Mouse (Mus musculus) heart, embryonic 14.5 days (tissue): Measurements from ENCODE around the gene Rab5b. TPM values are rescaled to one million over a fixed set of nuclear protein-coding genes. Genes with fewer than 3 reads are reported as not detected.
"Not testable (repeated sequence)": the region's sequence is repeated elsewhere in the genome, so short reads cannot be mapped to it uniquely, and the experiment has no call there.

Experiments
- ATAC-seq: fragments of 200-750 bp; cut with Nextera tagmentation; 2 replicates; pipeline ENCODE4 v1.8.0; 2017; ENCODE audit warnings: low read depth, moderate TSS enrichment; ENCODE audit not compliant: insufficient number of reproducible peaks, insufficient read depth, low FRiP score
- H3K27ac ChIP-seq, 2 experiments: fragments of 200-500 bp in 1 of 2; fragments of 300-500 bp in 1 of 2; sonication (generic) in 1 of 2; replicated peaks in 1 of 2; 2 replicates each; pipeline ENCODE4 v1.5.1; 2012 to 2014; ENCODE audit warnings: low read depth in 2 of 2, low read length in 2 of 2, control low read depth in 1 of 2, mild to moderate bottlenecking in 1 of 2, mixed read lengths in 1 of 2; ENCODE audit not compliant: control insufficient read depth in 1 of 2, insufficient read depth in 1 of 2
- H3K27me3 ChIP-seq: fragments of 300-500 bp; sonication (generic); 2 replicates; pipeline ENCODE4 v1.6.1; 2014; ENCODE audit warnings: mild to moderate bottlenecking, low read length, control low read depth; ENCODE audit not compliant: control insufficient read depth, insufficient read depth
- H3K36me3 ChIP-seq: fragments of 300-500 bp; sonication (generic); 2 replicates; pipeline ENCODE4 v1.6.1; 2014; ENCODE audit warnings: mild to moderate bottlenecking, control low read depth, low read length, mixed read lengths; ENCODE audit not compliant: control insufficient read depth, insufficient read depth
- H3K4me1 ChIP-seq, 2 experiments: fragments of 200-500 bp in 1 of 2; fragments of 300-500 bp in 1 of 2; sonication (generic) in 1 of 2; 2 replicates each; pipeline ENCODE4 v1.6.1; 2012 to 2014; ENCODE audit warnings: low read length in 2 of 2, control low read depth in 1 of 2, mixed read lengths in 1 of 2; ENCODE audit not compliant: control insufficient read depth in 2 of 2, insufficient read depth in 2 of 2
- H3K4me2 ChIP-seq: fragments of 300-500 bp; sonication (generic); 2 replicates; pipeline ENCODE4 v1.6.1; 2014; ENCODE audit warnings: mild to moderate bottlenecking, low read length
- H3K4me3 ChIP-seq, 2 experiments: fragments of 200-500 bp in 1 of 2; fragments of 300-500 bp in 1 of 2; sonication (generic) in 1 of 2; 2 replicates each; pipeline ENCODE4 v1.5.1; 2012 to 2014; ENCODE audit warnings: low read length in 2 of 2, mild to moderate bottlenecking in 2 of 2, control low read depth in 1 of 2, low read depth in 1 of 2, moderate library complexity in 1 of 2; ENCODE audit not compliant: control insufficient read depth in 1 of 2, insufficient read depth in 1 of 2
- H3K9ac ChIP-seq: fragments of 300-500 bp; sonication (generic); 2 replicates; pipeline ENCODE4 v1.6.1; 2014; ENCODE audit warnings: mild to moderate bottlenecking, low read length
- H3K9me3 ChIP-seq: fragments of 300-500 bp; sonication (generic); 2 replicates; pipeline ENCODE4 v1.6.1; 2016; ENCODE audit warnings: low read length, control low read depth; ENCODE audit not compliant: control insufficient read depth
- WGBS: fragments of 180-500 bp; shearing (Covaris S2); extraction: QIAGEN DNeasy Blood & Tissue Kit; methylation state at CpG from one replicate; pipeline ENCODE4 v1.1.7; 2014; 5-methylcytosine and 5-hydroxymethylcytosine counted together
- polyA plus RNA-seq: library from polyadenylated mRNA; unstranded; fragments of >200 nt; fragmentation: Nextera tagmentation; extraction: Ambion mirVana; gene quantifications from 2 replicates; pipeline ENCODE4 v1.2.1, GENCODE M21; 2014

The Rab5b gene
- polyA plus RNA-seq, 1 experiment from 2014 or later = 56.7 TPM

GRCm38 (mm10) chr10:128639999-128640398, 56.1 kb downstream of the Rab5b start:
- Histone ChIP-seq H3K4me2 (no peak overlapping the region), H3K9ac (no peak overlapping the region), H3K27me3 (peaks cover 8% of the 10 kb centered on the region), H3K4me1 (peaks cover 5 to 12% of the 10 kb centered on the region in 2 experiments; a peak in 3 of 4 replicates), H3K36me3 (no peaks in the 10 kb centered on the region), H3K27ac (no peak overlapping the region), H3K9me3 (no peaks in the 10 kb centered on the region), H3K4me3 (no peak overlapping the region)
- no peak for ATAC-seq
- 67% methylated on average over 14 of the region's 14 CpGs for WGBS

GRCm38 (mm10) chr10:128637011-128637410, 59.1 kb downstream of the Rab5b start:
- no peak for ATAC-seq
- Histone ChIP-seq H3K4me3 (no peak overlapping the region), H3K4me1 (peaks cover 5 to 9% of the 10 kb centered on the region in 2 experiments; a peak in 3 of 4 replicates), H3K9me3 (no peaks in the 10 kb centered on the region), H3K27me3 (no peaks in the 10 kb centered on the region), H3K36me3 (0 out of 2 replicates have a peak, but pooled peaks cover 4% of the 10 kb centered on the region), H3K27ac (no peak overlapping the region), H3K4me2 (peak overlapping the region; percentile 34), H3K9ac (no peak overlapping the region; the same call in 1 of the 2 replicates)
- 18% methylated on average over 11 of the region's 11 CpGs for WGBS

- Histone ChIP-seq H3K36me3 (0 out of 2 replicates have a peak, but pooled peaks cover 4% of the 10 kb centered on the region), H3K27ac (no peak overlapping the region), H3K9ac (no peak overlapping the region; the same call in 1 of the 2 replicates), H3K4me2 (peak overlapping the region; percentile 34), H3K4me3 (no peak overlapping the region), H3K27me3 (no peaks in the 10 kb centered on the region), H3K9me3 (no peaks in the 10 kb centered on the region), H3K4me1 (peaks cover 3 to 4% of the 10 kb centered on the region in 2 experiments; a peak in 2 of 4 replicates)
- 46% methylated on average over 6 of the region's 6 CpGs for WGBS
- ATAC-seq = no peak
These were observed 59.5 kb downstream of the Rab5b start for GRCm38 (mm10) chr10:128636561-128636960.

GRCm38 (mm10) chr10:128635697-128636096, 60.4 kb downstream of the Rab5b start:
- Histone ChIP-seq H3K27ac (no peak overlapping the region), H3K36me3 (0 out of 2 replicates have a peak, but pooled peaks cover 4% of the 10 kb centered on the region), H3K4me3 (no peak overlapping the region), H3K27me3 (no peaks in the 10 kb centered on the region), H3K9me3 (no peaks in the 10 kb centered on the region), H3K4me2 (no peak overlapping the region), H3K9ac (no peak overlapping the region), H3K4me1 (peaks cover 3 to 4% of the 10 kb centered on the region in 2 experiments; a peak in 2 of 4 replicates)
- ATAC-seq = no peak
- 94% methylated on average over 13 of the region's 13 CpGs for WGBS

GRCm38 (mm10) chr10:128631571-128631970, 64.5 kb downstream of the Rab5b start:
- no peak for ATAC-seq
- H3K4me1 ChIP-seq = no peaks in the 10 kb centered on the region
- 30% methylated on average over 6 of the region's 6 CpGs for WGBS
- H3K27ac ChIP-seq = no peak overlapping the region
- 0 out of 2 replicates have a peak, but pooled peaks cover 4% of the 10 kb centered on the region for H3K36me3 ChIP-seq
- no peak overlapping the region for H3K4me2 ChIP-seq
- H3K4me3 ChIP-seq = no peak overlapping the region
- H3K9me3 ChIP-seq = no peaks in the 10 kb centered on the region
- H3K27me3 ChIP-seq = no peaks in the 10 kb centered on the region
- H3K9ac ChIP-seq = no peak overlapping the region

GRCm38 (mm10) chr10:128630306-128630705, 65.8 kb downstream of the Rab5b start:
- H3K4me2 ChIP-seq, H3K36me3 ChIP-seq, H3K27me3 ChIP-seq, H3K4me3 ChIP-seq, H3K9me3 ChIP-seq, H3K27ac ChIP-seq, H3K9ac ChIP-seq, ATAC-seq, H3K4me1 ChIP-seq: not testable (repeated sequence)
- WGBS = 80% methylated on average over 5 of the region's 5 CpGs

- 70% methylated on average over 2 of the region's 2 CpGs for WGBS
- H3K4me2 ChIP-seq = no peak overlapping the region
- H3K36me3 ChIP-seq = peaks cover 11% of the 10 kb centered on the region
These were observed 66.3 kb downstream of the Rab5b start for GRCm38 (mm10) chr10:128629746-128630145.

More at GRCm38 (mm10) chr10:128629746-128630145, 66.3 kb downstream of the Rab5b start:
- H3K4me1 ChIP-seq = peaks cover 2 to 7% of the 10 kb centered on the region in 2 experiments; a peak in 3 of 4 replicates
- no peaks in the 10 kb centered on the region for H3K9me3 ChIP-seq
- no peak for ATAC-seq
- no peak overlapping the region for H3K27ac ChIP-seq
- no peak overlapping the region for H3K9ac ChIP-seq
- H3K4me3 ChIP-seq = no peak overlapping the region
- H3K27me3 ChIP-seq = no peaks in the 10 kb centered on the region
